Mouse (Mus musculus) liver, embryonic 11.5 days (tissue): ENCODE results near the gene Nod2. TPM values are rescaled to one million over a fixed set of nuclear protein-coding genes. Genes with fewer than 3 reads are reported as not detected.

Experiments
- ATAC-seq: fragments of 200-750 bp; cut with Nextera tagmentation; replicated peaks from 2 replicates; pipeline ENCODE4 v1.8.0; 2017; ENCODE audit warnings: moderate number of reproducible peaks, mild to moderate bottlenecking, moderate TSS enrichment, moderate library complexity; ENCODE audit not compliant: low FRiP score
- DNase-seq: peaks from one replicate; pipeline ENCODE4 v3.0.0-alpha.2; 2017; ENCODE audit warnings: low spot score
- H3K27ac ChIP-seq: fragments of 300-500 bp; sonication (generic); 2 replicates; pipeline ENCODE4 v1.5.1; 2014; ENCODE audit warnings: mild to moderate bottlenecking, low read depth, low read length, control low read depth
- H3K27me3 ChIP-seq: fragments of 300-500 bp; sonication (generic); replicated peaks from 2 replicates; pipeline ENCODE4 v1.6.1; 2014; ENCODE audit warnings: low read length, mixed read lengths; ENCODE audit not compliant: control insufficient read depth, insufficient read depth
- H3K36me3 ChIP-seq: fragments of 300-500 bp; sonication (generic); 2 replicates; pipeline ENCODE4 v1.6.1; 2014; ENCODE audit warnings: mild to moderate bottlenecking, low read length, moderate library complexity, mixed read lengths; ENCODE audit not compliant: control insufficient read depth, insufficient read depth
- H3K4me1 ChIP-seq: fragments of 300-500 bp; sonication (generic); replicated peaks from 2 replicates; pipeline ENCODE4 v1.6.1; 2014; ENCODE audit warnings: low read length, mixed read lengths; ENCODE audit not compliant: control insufficient read depth, insufficient read depth
- H3K4me2 ChIP-seq: fragments of 300-500 bp; sonication (generic); 2 replicates; pipeline ENCODE4 v1.6.1; 2014; ENCODE audit warnings: mild to moderate bottlenecking, control low read depth, moderate library complexity
- H3K4me3 ChIP-seq: fragments of 300-500 bp; sonication (generic); 2 replicates; pipeline ENCODE4 v1.5.1; 2014; ENCODE audit warnings: low read depth, low read length, control low read depth
- H3K9ac ChIP-seq: fragments of 300-500 bp; sonication (generic); 2 replicates; pipeline ENCODE4 v1.6.1; 2014; ENCODE audit warnings: low read depth, low read length, control low read depth
- H3K9me3 ChIP-seq: fragments of 300-500 bp; sonication (generic); 2 replicates; pipeline ENCODE4 v1.6.1; 2016; ENCODE audit warnings: low read length, inconsistent platforms, mixed read lengths; ENCODE audit not compliant: control insufficient read depth
- WGBS: fragments of 180-500 bp; shearing (Covaris S2); extraction: QIAGEN DNeasy Blood & Tissue Kit; methylation state at CpG from one replicate; pipeline ENCODE4 v1.1.7; 2014; 5-methylcytosine and 5-hydroxymethylcytosine counted together
- polyA plus RNA-seq: library from polyadenylated mRNA; unstranded; fragments of >200 nt; fragmentation: Nextera tagmentation; extraction: Ambion mirVana; gene quantifications from 2 replicates; pipeline ENCODE4 v1.2.1, GENCODE M21; 2014

Nod2 gene
- polyA plus RNA-seq, 1 experiment from 2014 or later, result 0.15 TPM

DNA sequence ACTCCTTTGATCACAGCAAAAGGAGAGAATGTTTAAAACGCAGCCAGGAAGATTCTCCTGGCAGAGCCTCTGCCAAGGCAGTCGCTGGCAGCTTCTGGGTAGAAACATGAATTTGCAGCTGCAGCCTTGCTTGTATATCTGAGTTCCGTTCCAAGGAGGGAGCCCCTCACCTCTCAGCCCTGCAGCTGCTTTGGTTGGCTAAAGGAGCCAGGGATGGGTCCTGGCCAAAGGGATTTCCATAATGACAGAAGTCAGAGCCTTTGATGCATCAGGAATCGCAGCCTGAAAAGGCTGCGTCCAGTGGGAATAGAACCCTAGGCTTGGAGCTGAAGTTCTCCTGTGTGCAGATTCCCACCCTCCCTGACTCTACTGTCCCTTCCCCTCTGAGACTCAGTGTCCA lies 32.1 kb upstream of the Nod2 start:
- no peak overlapping the region for H3K4me3 ChIP-seq
- no peaks in the 10 kb centered on the region for H3K27me3 ChIP-seq
- 62% methylated on average over 5 of the region's 5 CpGs for WGBS
- H3K9ac ChIP-seq, result no peak overlapping the region
- no peak overlapping the region for H3K4me2 ChIP-seq
- DNase-seq (no peak), ATAC-seq (no peak)
- H3K36me3 ChIP-seq, result no peaks in the 10 kb centered on the region
- H3K9me3 ChIP-seq, result no peaks in the 10 kb centered on the region
- no peak overlapping the region for H3K27ac ChIP-seq
- H3K4me1 ChIP-seq, result no peaks in the 10 kb centered on the region

DNA sequence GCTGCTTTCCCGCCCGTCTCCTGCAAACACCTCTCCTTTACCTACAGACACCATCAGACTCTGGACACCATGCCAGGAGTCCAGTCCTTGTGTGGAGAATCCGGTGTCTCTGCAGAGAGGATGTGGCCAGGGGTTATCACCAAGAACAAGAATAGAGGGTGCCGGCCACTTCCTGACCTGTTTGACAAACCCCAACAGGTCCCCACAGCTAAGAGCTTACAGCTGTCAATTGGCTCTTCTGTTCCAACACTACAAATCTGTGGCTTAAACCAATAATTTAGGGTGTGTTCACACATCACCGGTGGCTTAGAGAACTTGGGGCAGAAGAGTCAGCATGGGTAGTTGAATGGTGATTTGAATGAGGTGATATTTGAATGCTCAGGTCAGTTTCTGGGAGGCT lies 28.5 kb upstream of the Nod2 start:
- Histone ChIP-seq H3K27me3 (no peaks in the 10 kb centered on the region), H3K9me3 (no peaks in the 10 kb centered on the region), H3K4me3 (no peak overlapping the region), H3K4me1 (no peaks in the 10 kb centered on the region), H3K9ac (no peak overlapping the region), H3K27ac (no peak overlapping the region), H3K4me2 (no peak overlapping the region), H3K36me3 (no peaks in the 10 kb centered on the region)
- 37% methylated on average over 5 of the region's 5 CpGs for WGBS
- ATAC-seq (no peak), DNase-seq (no peak)

DNA sequence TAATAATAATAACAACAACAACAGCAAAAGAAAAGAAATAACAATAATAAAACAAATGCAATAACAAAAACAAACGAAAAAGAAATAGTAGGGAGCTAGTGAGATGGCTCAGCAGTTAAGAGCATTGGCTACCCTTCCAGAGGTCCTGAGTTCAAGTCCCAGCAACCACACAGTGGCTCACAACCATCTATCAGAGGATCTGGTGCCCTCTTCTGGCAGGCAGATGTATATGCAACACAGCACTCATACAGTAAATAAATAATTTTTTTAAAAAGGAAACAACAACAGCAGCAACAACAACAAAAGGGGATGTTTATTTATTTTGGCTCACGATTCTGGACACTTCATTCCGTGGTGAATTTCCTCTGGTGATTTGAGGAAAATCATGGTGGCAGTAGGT lies 27.6 kb upstream of the Nod2 start:
- H3K27me3 ChIP-seq, result no peaks in the 10 kb centered on the region; the same call in 1 of the 2 replicates
- no peak overlapping the region for H3K27ac ChIP-seq
- no peak for ATAC-seq
- H3K9ac ChIP-seq, result no peak overlapping the region
- no peak overlapping the region for H3K4me2 ChIP-seq
- H3K9me3 ChIP-seq, result no peaks in the 10 kb centered on the region
- no peak for DNase-seq
- no peaks in the 10 kb centered on the region for H3K36me3 ChIP-seq
- WGBS, result 54% methylated on average over 3 of the region's 3 CpGs
- H3K4me1 ChIP-seq, result no peaks in the 10 kb centered on the region
- no peak overlapping the region for H3K4me3 ChIP-seq

DNA sequence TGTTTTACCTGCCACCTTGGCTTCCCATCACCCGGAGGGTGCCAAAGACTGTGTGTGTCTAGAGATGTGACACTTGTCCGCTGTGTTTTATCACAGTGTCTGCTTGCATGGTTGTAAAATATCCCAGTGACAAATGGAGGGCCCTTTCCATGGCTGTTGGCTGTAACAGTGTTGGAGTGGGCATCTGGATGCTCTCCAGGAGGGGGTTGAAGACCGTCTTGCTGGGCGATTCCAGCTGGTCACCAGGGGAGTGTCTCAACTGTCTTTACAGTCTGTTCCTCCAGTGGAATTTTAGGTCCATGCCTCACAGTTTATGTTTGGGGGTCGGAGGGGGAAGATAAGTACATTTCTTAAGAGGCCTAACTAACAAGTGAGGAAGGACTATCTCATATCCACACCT lies 26.2 kb upstream of the Nod2 start:
- Histone ChIP-seq H3K4me2 (no peak overlapping the region), H3K27me3 (peaks cover 7% of the 10 kb centered on the region), H3K4me3 (no peak overlapping the region), H3K4me1 (no peaks in the 10 kb centered on the region), H3K9me3 (no peaks in the 10 kb centered on the region), H3K9ac (no peak overlapping the region), H3K27ac (no peak overlapping the region), H3K36me3 (no peaks in the 10 kb centered on the region)
- 67% methylated on average over 5 of the region's 5 CpGs for WGBS
- no peak for ATAC-seq
- no peak for DNase-seq

DNA sequence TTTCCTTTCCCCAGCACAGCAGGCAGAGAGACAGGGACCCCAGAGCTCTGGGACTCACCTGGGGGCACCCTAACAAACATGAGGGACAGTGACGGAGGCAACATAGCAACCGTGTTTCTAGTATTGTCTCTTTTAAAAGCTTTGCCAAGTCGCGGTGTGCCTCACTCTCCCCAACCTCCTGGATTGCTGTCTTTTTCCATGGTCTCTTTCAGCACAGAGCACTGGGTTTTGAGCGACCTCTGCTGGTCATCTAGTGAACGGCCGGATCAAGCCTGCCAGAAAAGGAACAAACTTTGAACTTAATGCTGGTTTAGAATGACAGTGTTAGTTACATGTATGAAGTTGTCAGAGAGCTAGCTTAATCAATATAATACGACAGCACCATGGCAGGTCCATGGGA lies 25.7 kb upstream of the Nod2 start:
- ATAC-seq, result 0 out of 2 replicates have a peak, but pooled peaks have one; percentile 36
- Histone ChIP-seq H3K27me3 (peaks cover 12% of the 10 kb centered on the region), H3K9me3 (no peaks in the 10 kb centered on the region), H3K36me3 (no peaks in the 10 kb centered on the region), H3K4me1 (no peaks in the 10 kb centered on the region), H3K4me2 (no peak overlapping the region), H3K27ac (no peak overlapping the region), H3K4me3 (no peak overlapping the region), H3K9ac (no peak overlapping the region)
- WGBS, result 3% methylated on average over 8 of the region's 8 CpGs
- DNase-seq, result peak; percentile 56

DNA sequence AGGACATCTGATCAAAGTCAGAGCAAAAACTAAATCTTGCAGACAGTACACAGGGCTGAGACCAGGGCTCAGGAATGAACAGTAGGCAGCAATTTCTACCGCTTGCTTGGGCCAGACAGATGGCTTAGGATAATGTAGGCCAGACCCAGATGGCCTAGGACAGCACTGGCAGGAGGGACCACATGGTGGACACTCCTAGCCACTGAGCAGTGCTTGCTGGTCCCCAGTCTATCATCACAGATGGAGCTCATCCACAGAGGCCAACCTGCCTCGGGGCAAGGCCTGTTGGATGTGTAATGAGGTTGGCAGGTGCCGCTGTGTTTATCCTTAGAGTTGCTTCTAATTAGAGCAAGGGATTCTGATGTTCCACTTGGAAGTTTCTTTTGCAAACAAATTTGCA lies 23.8 kb upstream of the Nod2 start:
- Histone ChIP-seq H3K4me3 (no peak overlapping the region), H3K4me2 (no peak overlapping the region), H3K36me3 (no peaks in the 10 kb centered on the region), H3K27ac (no peak overlapping the region), H3K9me3 (no peaks in the 10 kb centered on the region), H3K27me3 (peaks cover 32% of the 10 kb centered on the region), H3K9ac (no peak overlapping the region), H3K4me1 (peaks cover 5% of the 10 kb centered on the region; the same call in 1 of the 2 replicates)
- DNase-seq, result no peak
- WGBS, result 80% methylated on average over 3 of the region's 3 CpGs
- no peak for ATAC-seq

DNA sequence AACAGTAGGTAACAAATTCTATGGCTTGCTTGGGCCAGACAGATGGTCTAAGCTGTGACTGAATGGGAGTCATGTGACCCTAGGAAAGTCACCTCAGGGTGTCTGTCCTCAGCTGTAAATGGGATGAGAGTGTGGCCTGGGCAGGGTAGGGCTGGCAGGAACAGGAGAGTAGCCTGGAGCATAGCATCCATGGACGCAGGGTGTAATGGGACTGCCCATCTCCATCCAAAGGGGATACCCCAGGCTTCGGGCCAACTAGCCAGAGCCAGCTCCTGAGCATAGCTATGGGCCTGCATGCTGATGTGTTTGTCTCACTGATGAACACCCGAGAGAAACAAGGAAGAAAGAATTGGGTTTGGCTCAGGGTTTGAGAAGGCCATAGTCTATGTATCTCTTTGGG lies 22.8 kb upstream of the Nod2 start:
- 71% methylated on average over 3 of the region's 3 CpGs for WGBS
- H3K27me3 ChIP-seq, result peaks cover 41% of the 10 kb centered on the region
- no peak overlapping the region for H3K4me3 ChIP-seq
- DNase-seq, result no peak
- H3K4me1 ChIP-seq, result peaks cover 5% of the 10 kb centered on the region; the same call in 1 of the 2 replicates
- no peak overlapping the region for H3K4me2 ChIP-seq
- no peak for ATAC-seq
- no peaks in the 10 kb centered on the region for H3K36me3 ChIP-seq
- no peak overlapping the region for H3K27ac ChIP-seq
- H3K9ac ChIP-seq, result no peak overlapping the region
- H3K9me3 ChIP-seq, result no peaks in the 10 kb centered on the region

DNA sequence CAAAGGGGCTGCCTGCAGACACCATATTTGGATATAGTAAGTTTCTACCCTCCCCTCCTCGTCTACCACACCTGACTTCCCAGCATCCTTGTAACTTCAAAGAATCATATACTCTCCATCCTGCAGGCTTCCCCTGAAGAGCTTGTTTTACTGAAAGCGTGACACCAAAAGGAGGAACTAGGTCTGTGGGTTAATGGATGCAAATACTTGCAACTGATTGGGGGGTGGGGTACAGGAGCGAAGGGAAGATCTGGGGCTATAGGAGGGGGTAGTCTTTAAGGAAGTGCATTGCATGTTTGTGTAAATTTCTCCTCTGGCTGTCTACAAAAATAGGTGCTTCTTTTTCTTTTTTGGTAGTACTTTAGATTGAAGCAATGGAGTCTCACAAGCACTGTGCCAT lies 20.7 kb upstream of the Nod2 start:
- Histone ChIP-seq H3K27me3 (peaks cover 41% of the 10 kb centered on the region), H3K4me1 (peaks cover 5% of the 10 kb centered on the region; the same call in 1 of the 2 replicates), H3K9ac (no peak overlapping the region), H3K4me3 (no peak overlapping the region), H3K36me3 (no peaks in the 10 kb centered on the region), H3K27ac (no peak overlapping the region), H3K9me3 (no peaks in the 10 kb centered on the region), H3K4me2 (no peak overlapping the region)
- WGBS, result 32% methylated on average over 3 of the region's 3 CpGs
- DNase-seq, result no peak
- no peak for ATAC-seq

DNA sequence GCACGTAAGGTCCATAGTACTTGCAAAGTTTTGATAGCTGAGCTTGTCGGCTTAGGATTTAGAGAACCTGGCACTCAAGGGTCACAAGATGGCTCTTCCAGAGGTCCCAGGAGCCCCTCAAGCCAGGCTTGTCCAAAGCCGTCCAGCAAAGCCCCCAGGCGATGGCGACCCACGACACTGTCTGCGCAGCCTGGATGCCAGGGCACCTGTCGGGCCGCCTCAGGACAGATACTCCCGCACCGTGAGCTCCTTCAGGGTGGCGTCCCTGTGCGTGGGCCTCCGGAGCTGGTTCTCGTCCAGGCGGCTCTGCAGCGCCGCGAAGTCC lies 20.2 kb upstream of the Nod2 start:
- Histone ChIP-seq H3K36me3 (no peaks in the 10 kb centered on the region), H3K4me1 (peaks cover 5% of the 10 kb centered on the region; the same call in 1 of the 2 replicates), H3K27me3 (peaks cover 41% of the 10 kb centered on the region), H3K4me3 (peak overlapping the region; percentile 51), H3K27ac (no peak overlapping the region), H3K4me2 (peak overlapping the region; percentile 83), H3K9ac (no peak overlapping the region), H3K9me3 (no peaks in the 10 kb centered on the region)
- ATAC-seq (no peak), DNase-seq (no peak)
- 14% methylated on average over 19 of the region's 19 CpGs for WGBS
